Mouse (Mus musculus) CH12.LX (cell line): ENCODE data around the gene Gpr12.

Source experiments
- HCFC1 ChIP-seq: IDR thresholded peaks from 2 replicates; pipeline ENCODE4 v1.6.1; 2012; ENCODE audit warnings: low read depth, mild to moderate bottlenecking, inconsistent platforms, low read length, improper control_type of control experiment
- ZMIZ1 ChIP-seq: IDR thresholded peaks from 2 replicates; pipeline ENCODE4 v1.6.1; 2012; ENCODE audit warnings: low read depth, mild to moderate bottlenecking, inconsistent platforms, low read length, improper control_type of control experiment

GRCm38 (mm10) chr5:146625635-146626311 lies 40.7 kb upstream of the Gpr12 start:
- no peak for TF ChIP-seq ZMIZ1
- TF ChIP-seq HCFC1, result no peak
